Mouse (Mus musculus): ENCODE measurements at regions not wholly inside any gene's neighbourhood (a gene's known extent, or its start where the extent isn't known, plus 50 kb on each side); places are given as distances from the start of the nearest gene placed in this dataset.

DNA sequence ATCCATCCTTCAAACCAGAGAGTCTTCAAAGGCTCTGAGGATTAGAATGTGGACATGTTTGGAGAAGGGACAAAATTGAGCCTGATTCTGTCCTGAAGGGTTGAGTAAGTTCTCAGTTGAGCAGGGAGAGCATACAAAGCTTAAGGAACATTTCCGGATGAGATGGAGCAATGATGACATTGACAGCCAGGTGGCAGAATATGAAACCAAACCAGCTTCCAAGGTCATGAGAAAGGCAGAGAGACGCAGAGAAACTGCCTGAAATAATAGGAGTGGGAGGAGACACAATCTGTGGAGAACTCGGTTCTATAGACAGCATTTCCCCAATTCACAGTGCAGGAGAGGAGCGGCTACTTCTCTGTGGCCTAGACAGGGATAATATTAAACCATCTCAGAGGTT is 176.0 kb downstream of the Brinp2 start:
- no peak for DNase-seq

DNA sequence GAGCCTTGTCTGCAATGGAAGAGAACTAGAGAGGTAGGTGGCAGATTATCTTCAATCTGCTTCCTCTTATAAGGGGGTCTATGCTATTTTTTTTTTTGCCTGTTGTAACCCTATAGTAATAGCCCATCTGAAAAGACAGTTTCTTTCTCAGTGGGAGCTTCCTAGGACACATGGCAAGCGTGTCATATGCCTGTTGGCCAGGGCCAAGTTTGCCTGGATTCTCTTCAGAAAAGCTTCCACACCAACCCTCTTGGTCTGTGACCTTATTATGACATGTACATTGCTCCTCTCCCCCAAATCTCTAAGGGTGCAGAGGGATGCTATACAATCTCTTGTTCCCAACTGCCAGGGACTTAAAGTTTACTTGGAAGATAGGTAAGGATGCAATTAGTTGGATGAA is 174.8 kb downstream of the Brinp2 start:
- no peak for DNase-seq

DNA sequence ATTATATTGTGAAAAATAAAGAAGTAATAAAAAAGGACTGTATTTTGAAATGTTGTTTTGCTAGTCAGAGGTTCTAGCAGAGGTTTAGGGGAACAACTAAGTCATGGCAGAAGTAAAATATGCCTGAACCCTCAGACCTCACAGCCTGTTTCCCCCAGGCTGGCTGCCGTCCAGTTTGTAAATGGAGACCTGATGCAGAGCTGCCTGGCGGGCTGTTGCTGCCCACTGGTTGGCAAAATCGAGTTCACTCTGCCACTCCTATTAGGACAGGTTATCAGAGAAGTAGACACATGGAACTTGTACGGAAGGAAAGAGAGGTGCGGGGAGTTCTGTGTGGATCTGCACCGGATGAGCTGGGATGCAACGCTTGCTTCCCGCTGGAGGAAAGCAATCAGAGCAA is 168.5 kb downstream of the Brinp2 start:
- DNase-seq = no peak

GRCm38 (mm10) chr1:158192841-158193551 is 163.1 kb downstream of the Brinp2 start:
- no peak for DNase-seq

GRCm38 (mm10) chr1:158193968-158194565 is 162.1 kb downstream of the Brinp2 start:
- DNase-seq = no peak
